Mouse (Mus musculus): ENCODE results near the gene Zfp568.

Gene Zfp568

GRCm38 (mm10) chr7:30060341-30060740 is 76.6 kb downstream of the Zfp568 start:
- no peak for DNase-seq

- peak; percentile 40 for DNase-seq
Observed at GRCm38 (mm10) chr7:30062478-30062877, 78.7 kb downstream of the Zfp568 start.

GRCm38 (mm10) chr7:30064622-30065021 is 80.9 kb downstream of the Zfp568 start:
- DNase-seq: no peak

- DNase-seq: peak; percentile 93
Observed at GRCm38 (mm10) chr7:30072146-30073028, 88.6 kb downstream of the Zfp568 start, which contains the start of gene Zfp82. Gene Zfp82, minus strand, starts transcription at chr7:30072900.
